Mouse (Mus musculus) myocyte (in vitro differentiated cells): ENCODE measurements around the gene Ube2z. TPM values are rescaled to one million over a fixed set of nuclear protein-coding genes. Genes with fewer than 3 reads are reported as not detected.

Source experiments
- H3K27me3 ChIP-seq: one replicate; pipeline ENCODE4 v1.6.1; 2011; ENCODE audit not compliant: control insufficient read depth, insufficient read depth, insufficient read length
- H3K36me3 ChIP-seq: one replicate; pipeline ENCODE4 v1.6.1; 2011; ENCODE audit not compliant: control insufficient read depth, insufficient read depth
- H3K4me2 ChIP-seq: one replicate; pipeline ENCODE4 v1.6.1; 2011; ENCODE audit warnings: low read depth, control low read depth
- H3K4me3 ChIP-seq: one replicate; pipeline ENCODE4 v1.5.1; 2011; ENCODE audit warnings: mild to moderate bottlenecking, control low read depth, moderate library complexity
- H3K79me2 ChIP-seq: one replicate; pipeline ENCODE4 v1.6.1; 2011; ENCODE audit not compliant: control insufficient read depth, insufficient read depth
- H3ac ChIP-seq: one replicate; pipeline ENCODE4 v1.6.1; 2011; ENCODE audit not compliant: control insufficient read depth, insufficient read length
- CEBPB ChIP-seq: IDR thresholded peaks from 2 replicates; pipeline ENCODE4 v1.6.1; 2011; ENCODE audit warnings: mild to moderate bottlenecking, moderate library complexity; ENCODE audit not compliant: poor library complexity, insufficient read depth, severe bottlenecking
- E2F4 ChIP-seq: IDR thresholded peaks from one replicate; pipeline ENCODE4 v1.6.1; 2011; ENCODE audit warnings: mild to moderate bottlenecking, control low read depth, moderate library complexity; ENCODE audit not compliant: insufficient read depth
- MAX ChIP-seq: IDR thresholded peaks from one replicate; pipeline ENCODE4 v1.6.1; 2011; ENCODE audit warnings: low read depth, mild to moderate bottlenecking, control low read depth
- MYOD1 ChIP-seq, 3 experiments: IDR thresholded peaks; one replicate each; pipeline ENCODE4 v1.6.1; 2011; ENCODE audit warnings: control low read depth in 2 of 3, low read depth in 2 of 3, mild to moderate bottlenecking in 2 of 3, moderate library complexity in 1 of 3; ENCODE audit not compliant: insufficient read length in 2 of 3, control insufficient read depth in 1 of 3
- MYOG ChIP-seq, 3 experiments: IDR thresholded peaks; one replicate each; pipeline ENCODE4 v1.6.1; 2011; ENCODE audit warnings: control low read depth in 2 of 3, low read depth in 2 of 3, mild to moderate bottlenecking in 2 of 3; ENCODE audit not compliant: insufficient read length in 2 of 3, control insufficient read depth in 1 of 3, insufficient read depth in 1 of 3
- POLR2A ChIP-seq: IDR thresholded peaks from one replicate; pipeline ENCODE4 v1.6.1; 2011; ENCODE audit warnings: low read depth, mild to moderate bottlenecking, control low read depth, moderate library complexity; ENCODE audit not compliant: insufficient read length
- POLR2AphosphoS2 ChIP-seq: IDR thresholded peaks from one replicate; pipeline ENCODE4 v1.6.1; 2011; ENCODE audit warnings: low read depth, control low read depth; ENCODE audit not compliant: insufficient read length
- REST ChIP-seq: IDR thresholded peaks from one replicate; pipeline ENCODE4 v1.6.1; 2011; ENCODE audit warnings: mild to moderate bottlenecking, control low read depth, moderate library complexity; ENCODE audit not compliant: insufficient read depth, insufficient read length
- SRF ChIP-seq: IDR thresholded peaks from one replicate; pipeline ENCODE4 v1.6.1; 2011; ENCODE audit warnings: low read depth; ENCODE audit not compliant: control insufficient read depth, insufficient read length
- TCF12 ChIP-seq: IDR thresholded peaks from one replicate; pipeline ENCODE4 v1.6.1; 2011; ENCODE audit warnings: mild to moderate bottlenecking, control low read depth; ENCODE audit not compliant: poor library complexity, insufficient read depth, severe bottlenecking
- TCF3 ChIP-seq: IDR thresholded peaks from one replicate; pipeline ENCODE4 v1.6.1; 2011; ENCODE audit warnings: low read depth, control low read depth; ENCODE audit not compliant: insufficient read length
- USF1 ChIP-seq: IDR thresholded peaks from one replicate; pipeline ENCODE4 v1.6.1; 2011; ENCODE audit warnings: low read depth, mild to moderate bottlenecking, control low read depth, moderate library complexity
- polyA plus RNA-seq: library from polyadenylated mRNA; unstranded; fragments of >200 nt; fragmentation: generic; extraction: Trizol; gene quantifications from one replicate; pipeline ENCODE4 v1.2.1, GENCODE M21; 2012; ENCODE audit warnings: missing spikeins

Ube2z gene
- polyA plus RNA-seq, 1 experiment = 53.6 TPM

DNA sequence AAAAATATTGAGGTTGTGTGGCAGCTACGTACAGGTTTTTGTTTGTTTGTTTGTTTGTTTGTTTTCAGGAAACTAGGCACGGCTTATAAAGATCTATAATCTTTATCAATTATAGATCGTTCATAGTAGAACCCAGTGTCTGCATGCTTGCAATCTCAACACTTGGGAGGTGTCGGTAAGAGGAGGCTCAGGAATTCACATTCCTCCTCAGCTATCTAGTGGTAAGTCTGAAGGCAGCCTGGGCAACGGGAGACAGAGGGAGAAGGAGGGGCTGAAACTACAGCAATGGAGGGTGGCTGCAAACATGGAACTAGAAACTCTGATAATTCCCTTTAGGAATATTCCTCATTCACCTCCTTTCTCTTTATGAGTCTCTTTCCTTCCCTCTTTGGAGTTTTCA lies 49.8 kb downstream of the Ube2z start:
- H3ac ChIP-seq = no peak overlapping the region
- no peaks in the 10 kb centered on the region for H3K79me2 ChIP-seq
- no peak overlapping the region for H3K4me2 ChIP-seq
- H3K4me3 ChIP-seq = no peak overlapping the region
- H3K27me3 ChIP-seq = peaks cover 10% of the 10 kb centered on the region
- no peaks in the 10 kb centered on the region for H3K36me3 ChIP-seq
- TF ChIP-seq USF1 = no peak
- TF ChIP-seq MYOG (IDR thresholded peaks at IDR 0.05; ENCODE audit: control insufficient read depth in 1 of 3, insufficient read depth in 1 of 3, insufficient read length in 2 of 3, low read depth in 2 of 3) = no peak
- no peak for TF ChIP-seq REST
- no peak for TF ChIP-seq TCF3
- no peak for TF ChIP-seq E2F4
- no peak for TF ChIP-seq POLR2A
- no peak for TF ChIP-seq TCF12
- no peak for TF ChIP-seq MYOD1 (IDR thresholded peaks at IDR 0.05; ENCODE audit: control insufficient read depth in 1 of 3, insufficient read length in 2 of 3, low read depth in 2 of 3)
- TF ChIP-seq SRF = no peak
- no peak for TF ChIP-seq POLR2AphosphoS2
- no peak for TF ChIP-seq MAX

GRCm38 (mm10) chr11:96011982-96012381 lies 53.2 kb downstream of the Ube2z start:
- no peaks in the 10 kb centered on the region for H3K36me3 ChIP-seq
- no peak overlapping the region for H3K4me3 ChIP-seq
- no peak for TF ChIP-seq MYOG (IDR thresholded peaks at IDR 0.05; ENCODE audit: control insufficient read depth in 1 of 3, insufficient read depth in 1 of 3, insufficient read length in 2 of 3, low read depth in 2 of 3)
- no peak for TF ChIP-seq MAX
- no peak for TF ChIP-seq TCF12
- TF ChIP-seq USF1 = no peak
- H3K27me3 ChIP-seq = peaks cover 26% of the 10 kb centered on the region
- no peak overlapping the region for H3ac ChIP-seq
- no peak overlapping the region for H3K4me2 ChIP-seq
- no peaks in the 10 kb centered on the region for H3K79me2 ChIP-seq

- TF ChIP-seq MYOD1 (IDR thresholded peaks at IDR 0.05; ENCODE audit: control insufficient read depth in 1 of 3, insufficient read length in 2 of 3, low read depth in 2 of 3) (no peak), CEBPB (no peak), E2F4 (no peak), POLR2AphosphoS2 (no peak), TCF12 (no peak), USF1 (no peak), SRF (no peak), TCF3 (no peak), REST (no peak), POLR2A (no peak), MYOG (IDR thresholded peaks at IDR 0.05; ENCODE audit: control insufficient read depth in 1 of 3, insufficient read depth in 1 of 3, insufficient read length in 2 of 3, low read depth in 2 of 3) (no peak)
- H3K4me3 ChIP-seq = no peak overlapping the region
- no peak overlapping the region for H3ac ChIP-seq
- H3K27me3 ChIP-seq = peaks cover 46% of the 10 kb centered on the region
- no peaks in the 10 kb centered on the region for H3K79me2 ChIP-seq
- no peak overlapping the region for H3K4me2 ChIP-seq
- no peaks in the 10 kb centered on the region for H3K36me3 ChIP-seq
These were observed 56.4 kb downstream of the Ube2z start for GRCm38 (mm10) chr11:96008827-96009226.

DNA sequence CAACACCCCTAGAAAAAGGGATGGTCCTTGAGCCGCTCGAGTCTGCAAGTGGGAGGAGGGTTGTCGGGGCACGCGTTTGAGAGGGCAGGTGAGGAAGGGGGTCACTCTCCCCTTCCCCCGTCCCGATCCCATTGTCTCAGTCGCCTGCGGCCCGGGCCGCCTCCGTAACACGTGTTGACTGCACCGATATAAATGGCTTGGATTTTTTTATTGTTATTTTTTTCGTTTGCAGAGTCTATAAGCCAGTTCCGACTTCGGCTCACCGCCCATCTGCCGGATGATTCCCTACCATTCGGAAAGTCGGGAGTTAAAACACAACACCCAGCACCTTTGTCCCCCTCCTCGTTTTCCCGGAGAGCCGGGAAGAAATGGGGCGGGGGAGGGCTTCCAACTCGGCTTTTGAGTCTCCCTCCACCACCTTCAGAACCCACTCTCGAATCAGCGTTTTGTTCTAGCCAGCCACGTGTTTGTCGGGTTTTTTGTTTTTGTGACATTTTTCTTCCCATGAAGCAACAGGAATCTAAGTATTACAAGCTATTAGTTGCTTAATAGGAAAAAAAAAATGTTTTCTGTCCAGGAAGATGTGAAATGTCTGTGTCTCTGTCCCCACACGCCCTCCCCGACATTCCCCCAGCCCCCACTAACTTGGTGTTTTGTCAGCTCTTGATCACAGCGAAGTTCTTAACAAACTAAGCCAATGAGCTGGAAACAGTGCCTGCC lies 57.5 kb downstream of the Ube2z start:
- H3K4me3 ChIP-seq = no peak overlapping the region
- TF ChIP-seq E2F4 = no peak
- TF ChIP-seq USF1 = no peak
- no peak overlapping the region for H3ac ChIP-seq
- H3K27me3 ChIP-seq = peaks cover 42% of the 10 kb centered on the region
- H3K79me2 ChIP-seq = no peaks in the 10 kb centered on the region
- no peaks in the 10 kb centered on the region for H3K36me3 ChIP-seq
- no peak overlapping the region for H3K4me2 ChIP-seq

- Histone ChIP-seq H3K4me3 (no peak overlapping the region), H3ac (no peak overlapping the region), H3K79me2 (no peaks in the 10 kb centered on the region), H3K27me3 (peaks cover 44% of the 10 kb centered on the region), H3K36me3 (no peaks in the 10 kb centered on the region), H3K4me2 (no peak overlapping the region)
- TF ChIP-seq POLR2AphosphoS2 = no peak
- TF ChIP-seq MYOD1 (IDR thresholded peaks at IDR 0.05; ENCODE audit: control insufficient read depth in 1 of 3, insufficient read length in 2 of 3, low read depth in 2 of 3) = no peak
- TF ChIP-seq E2F4 = no peak
- no peak for TF ChIP-seq REST
- TF ChIP-seq USF1 = no peak
- TF ChIP-seq MAX = no peak
- TF ChIP-seq TCF12 = no peak
- no peak for TF ChIP-seq SRF
- TF ChIP-seq CEBPB = no peak
- no peak for TF ChIP-seq POLR2A
- TF ChIP-seq TCF3 = no peak
- no peak for TF ChIP-seq MYOG (IDR thresholded peaks at IDR 0.05; ENCODE audit: control insufficient read depth in 1 of 3, insufficient read depth in 1 of 3, insufficient read length in 2 of 3, low read depth in 2 of 3)
These were observed 58.2 kb downstream of the Ube2z start for GRCm38 (mm10) chr11:96006852-96007515.
